Mouse (Mus musculus) urinary bladder, adult 18-20 months (tissue): Measurements from ENCODE around the gene Gm10439.
"Not testable (repeated sequence)": the region's sequence is repeated elsewhere in the genome, so short reads cannot be mapped to it uniquely, and the experiment has no call there.

Source experiments
- DNase-seq, 2 experiments: peaks; one replicate each; pipeline ENCODE4 v3.0.0; 2022; ENCODE audit warnings: low spot score in 2 of 2, mixed read lengths in 2 of 2

Gene Gm10439

GRCm38 (mm10) chrX:149594270-149594669 is at the start of gene Gm10439:
Gene Gm10439 (plus strand): TSS chrX:149594570.
- not testable (repeated sequence) for DNase-seq
